In genomic region chr3:106484861-106485260, GRCm38 (mm10) we compare ENCODE assay signal across 22 mouse cellular contexts. TPM values are rescaled to one million over a fixed set of nuclear protein-coding genes. Genes with fewer than 3 reads are reported as not detected.
A peak's percentile ranks its signal among the peaks of the same experiment; 100 is the strongest.
DNase-seq lines count a peak whose midpoint lies in the region; ATAC-seq and TF ChIP-seq lines count a peak whose summit lies in the region.
"Had no signal": no experiment of that assay in that cellular context is flagged by ENCODE, and none has a peak within 500 bp of the region (broad histone marks: within the 10 kb centered on the region; RNA-seq: fewer than 3 reads in every experiment).

No protein-coding gene starts in this region.

- H3K4me1 ChIP-seq in lung, adult 2 months (ENCODE audit: control insufficient read depth, insufficient read depth, low read length): peaks cover 14% of the 10 kb centered on the region
- peaks cover 3% of the 10 kb centered on the region for H3K4me1 ChIP-seq in bone marrow, adult 2 months (ENCODE audit: control insufficient read depth, insufficient read depth, low read length)
- H3K4me1 ChIP-seq in intestine, postnatal 0 days (replicated peaks; ENCODE audit: control insufficient read depth, insufficient read depth, low read length): peaks cover 18% of the 10 kb centered on the region; the same call in 1 of the 2 replicates
- H3K4me1 ChIP-seq in stomach, embryonic 15.5 days: 0 out of 2 replicates have a peak, but pooled peaks cover 9% of the 10 kb centered on the region

- peak overlapping the region; percentile 43 for H3K4me3 ChIP-seq in lung, adult 2 months (replicated peaks; ENCODE audit: extremely low read depth, low read depth, low read length)
- H3K4me3 ChIP-seq in bone marrow, adult 2 months (replicated peaks; ENCODE audit: control insufficient read depth, low read depth, low read length): peak overlapping the region; percentile 47
- peak overlapping the region; percentile 11; the same call in 1 of the 2 replicates for H3K4me3 ChIP-seq in intestine, postnatal 0 days (ENCODE audit: low read depth, low read length)
- H3K4me3 ChIP-seq in stomach, embryonic 15.5 days (replicated peaks): no peak overlapping the region
- H3K4me3 ChIP-seq: embryonic facial prominence, embryonic 13.5 days; heart, embryonic 12.5 days; layer of hippocampus, adult 2 months; liver, embryonic 15.5 days had no signal

- H3K36me3 ChIP-seq in intestine, postnatal 0 days (ENCODE audit: control insufficient read depth, insufficient read depth): no peaks in the 10 kb centered on the region
- H3K36me3 ChIP-seq in stomach, embryonic 15.5 days: no peaks in the 10 kb centered on the region
- H3K36me3 ChIP-seq: embryonic facial prominence, embryonic 13.5 days; G1E; heart, embryonic 12.5 days had no signal

- H3K9me3 ChIP-seq in intestine, postnatal 0 days (ENCODE audit: control insufficient read depth): no peaks in the 10 kb centered on the region
- H3K9me3 ChIP-seq in stomach, embryonic 15.5 days: no peaks in the 10 kb centered on the region
- H3K9me3 ChIP-seq: embryonic facial prominence, embryonic 13.5 days; G1E; heart, embryonic 12.5 days; liver, embryonic 15.5 days had no signal

- H3K27me3 ChIP-seq in intestine, postnatal 0 days (replicated peaks; ENCODE audit: control insufficient read depth, insufficient read depth, low read length): no peaks in the 10 kb centered on the region
- H3K27me3 ChIP-seq in stomach, embryonic 15.5 days (replicated peaks): no peaks in the 10 kb centered on the region
- H3K27me3 ChIP-seq: liver, embryonic 15.5 days had no signal

- ATAC-seq in intestine, postnatal 0 days: peak; percentile 9
- ATAC-seq in stomach, embryonic 15.5 days (ENCODE audit: insufficient read depth, low FRiP score, low read depth): no peak
- ATAC-seq: forebrain, embryonic 16.5 days; midbrain, embryonic 16.5 days had no signal

- TF ChIP-seq POLR2A in lung, adult 2 months (IDR thresholded peaks at IDR 0.05; ENCODE audit: borderline replicate concordance, extremely low read depth, low read depth, low read length): no peak
- TF ChIP-seq POLR2A in bone marrow, adult 2 months (IDR thresholded peaks at IDR 0.05; ENCODE audit: borderline replicate concordance, control insufficient read depth, low read depth, low read length): no peak

- DNase-seq in lung, adult 2 months: no peak
- DNase-seq in lung, postnatal 10 days: no peak
- no peak for DNase-seq in MN1 (ENCODE audit: low spot score)
- no peak for DNase-seq in left cerebral cortex, postnatal 10 days (ENCODE audit: extremely low spot score in 1 of 2, low spot score in 2 of 2)
- DNase-seq: B cell, adult 2 months; cerebellum, adult 18-20 months; gastrocnemius, postnatal 10 days; kidney, adult 18-20 months; kidney, postnatal 10 days; lung, postnatal 4 days; thymus, postnatal 4 days had no signal

- WGBS in lung, adult 2 months: 70% methylated on average over 3 of the region's 3 CpGs
- WGBS in bone marrow, adult 2 months: 34% methylated on average over 3 of the region's 3 CpGs
- WGBS in intestine, postnatal 0 days: 45% methylated on average over 3 of the region's 3 CpGs
- 82% methylated on average over 3 of the region's 3 CpGs for WGBS in stomach, embryonic 15.5 days

- peak overlapping the region; percentile 94 for H3K4me2 ChIP-seq in intestine, postnatal 0 days (replicated peaks; ENCODE audit: low read depth)
- no peak overlapping the region for H3K4me2 ChIP-seq in stomach, embryonic 15.5 days
- H3K4me2 ChIP-seq: embryonic facial prominence, embryonic 13.5 days; heart, embryonic 12.5 days; hindbrain, embryonic 14.5 days had no signal

- H3K27ac ChIP-seq in bone marrow, adult 2 months (ENCODE audit: control insufficient read depth, insufficient read depth, low read depth, low read length, poor library complexity): peak overlapping the region; percentile 60
- H3K27ac ChIP-seq in intestine, postnatal 0 days (ENCODE audit: low read depth, low read length): peak overlapping the region; percentile 92
- 0 out of 2 replicates have a peak overlapping the region, but pooled peaks have one; percentile 18 for H3K27ac ChIP-seq in stomach, embryonic 15.5 days
- H3K27ac ChIP-seq: embryonic facial prominence, embryonic 13.5 days; hindbrain, embryonic 14.5 days; layer of hippocampus, adult 2 months had no signal

- H3K9ac ChIP-seq in intestine, postnatal 0 days (ENCODE audit: low read depth, low read length): no peak overlapping the region
- no peak overlapping the region for H3K9ac ChIP-seq in stomach, embryonic 15.5 days
- H3K9ac ChIP-seq: embryonic facial prominence, embryonic 13.5 days; heart, embryonic 12.5 days; hindbrain, embryonic 14.5 days; liver, embryonic 15.5 days had no signal

- intact Hi-C loops in left cerebral cortex, postnatal 10 days (cut with DNase I): no loop called here

- TF ChIP-seq CTCF in lung, adult 2 months (IDR thresholded peaks at IDR 0.05; ENCODE audit: insufficient read depth, low read length): no peak
- no peak for TF ChIP-seq CTCF in bone marrow, adult 2 months (IDR thresholded peaks at IDR 0.05; ENCODE audit: control insufficient read depth, insufficient read depth, low read length)
- no peak for TF ChIP-seq CTCF in intestine, postnatal 0 days (IDR thresholded peaks at IDR 0.05; ENCODE audit: low read depth)

RNA-seq across cellular contexts. Expression of gene Dennd2d, which starts 2.7 kb away (rescaled TPM):
- polyA plus RNA-seq in lung, adult 2 months (2012; rRNA removed): 8.7 and 12.7 TPM in 2 replicates
- 12.3 and 35.4 TPM in 2 replicates for polyA plus RNA-seq in bone marrow, adult 2 months (2011; ENCODE audit: insufficient read depth, insufficient read length, low replicate concordance, missing spikeins)
- polyA plus RNA-seq in intestine, postnatal 0 days (2015; fragmentation: Nextera tagmentation; extraction: Ambion mirVana): 24.0 and 25.4 TPM in 2 replicates
- 20.2 and 20.4 TPM in 2 replicates for polyA plus RNA-seq in stomach, embryonic 15.5 days (2015; fragmentation: Nextera tagmentation; extraction: Ambion mirVana)
- under 1 TPM in 1 of 2 experiments, not detected in 1; 0.26 TPM for total RNA-seq in left cerebral cortex, postnatal 10 days (2021)

Comparison
In these comparisons a context has a peak if more than half of its experiments do, and no peak if none do; other contexts are left out.
1. H3K27ac ChIP-seq: peak in every context shown above with its lines; median percentile 92 in intestine, postnatal 0 days; 60 in bone marrow, adult 2 months; 18 in stomach, embryonic 15.5 days.